Mouse (Mus musculus) intestine, embryonic 15.5 days (tissue): ENCODE measurements around the gene Sgms1. TPM values are rescaled to one million over a fixed set of nuclear protein-coding genes. Genes with fewer than 3 reads are reported as not detected.

ENCODE experiments used
- ATAC-seq: fragments of 200-750 bp; cut with Nextera tagmentation; 2 replicates; pipeline ENCODE4 v1.8.0; 2017; ENCODE audit warnings: moderate TSS enrichment, moderate library complexity
- H3K27ac ChIP-seq: fragments of 300-500 bp; sonication (generic); 2 replicates; pipeline ENCODE4 v1.5.1; 2015; ENCODE audit warnings: mild to moderate bottlenecking, inconsistent platforms
- H3K27me3 ChIP-seq: fragments of 300-500 bp; sonication (generic); replicated peaks from 2 replicates; pipeline ENCODE4 v1.6.1; 2015; ENCODE audit warnings: inconsistent platforms
- H3K36me3 ChIP-seq: fragments of 300-500 bp; sonication (generic); 2 replicates; pipeline ENCODE4 v1.6.1; 2015; ENCODE audit warnings: inconsistent platforms
- H3K4me1 ChIP-seq: fragments of 300-500 bp; sonication (generic); replicated peaks from 2 replicates; pipeline ENCODE4 v1.6.1; 2015; ENCODE audit warnings: inconsistent platforms
- H3K4me2 ChIP-seq: fragments of 300-500 bp; sonication (generic); replicated peaks from 2 replicates; pipeline ENCODE4 v1.6.1; 2015; ENCODE audit warnings: mild to moderate bottlenecking, inconsistent platforms
- H3K4me3 ChIP-seq: fragments of 300-500 bp; sonication (generic); replicated peaks from 2 replicates; pipeline ENCODE4 v1.5.1; 2015; ENCODE audit warnings: inconsistent platforms
- H3K9ac ChIP-seq: fragments of 300-500 bp; sonication (generic); 2 replicates; pipeline ENCODE4 v1.6.1; 2015; ENCODE audit warnings: inconsistent platforms
- H3K9me3 ChIP-seq: fragments of 300-500 bp; sonication (generic); 2 replicates; pipeline ENCODE4 v1.6.1; 2016; ENCODE audit warnings: inconsistent platforms
- WGBS: fragments of 180-500 bp; shearing (Covaris S2); methylation state at CpG from one replicate; pipeline ENCODE4 v1.1.7; 2015; 5-methylcytosine and 5-hydroxymethylcytosine counted together
- polyA plus RNA-seq: library from polyadenylated mRNA; unstranded; fragments of >200 nt; fragmentation: Nextera tagmentation; extraction: Ambion mirVana; gene quantifications from 2 replicates; pipeline ENCODE4 v1.2.1, GENCODE M21; 2015

Gene Sgms1
- polyA plus RNA-seq, 1 experiment from 2014 or later, result 35.3 TPM

- no peaks in the 10 kb centered on the region for H3K36me3 ChIP-seq
- H3K27ac ChIP-seq, result 0 out of 2 replicates have a peak overlapping the region, but pooled peaks have one; percentile 19
- H3K9me3 ChIP-seq, result no peaks in the 10 kb centered on the region
- no peak overlapping the region for H3K9ac ChIP-seq
- 66% methylated on average over 14 of the region's 14 CpGs for WGBS
- H3K4me3 ChIP-seq, result no peak overlapping the region
- no peaks in the 10 kb centered on the region for H3K27me3 ChIP-seq
- H3K4me2 ChIP-seq, result no peak overlapping the region
- H3K4me1 ChIP-seq, result peaks cover 8% of the 10 kb centered on the region
- ATAC-seq, result peak; percentile 56
Observed at GRCm38 (mm10) chr19:32180756-32181674, 208.5 kb downstream of the Sgms1 start.

DNA sequence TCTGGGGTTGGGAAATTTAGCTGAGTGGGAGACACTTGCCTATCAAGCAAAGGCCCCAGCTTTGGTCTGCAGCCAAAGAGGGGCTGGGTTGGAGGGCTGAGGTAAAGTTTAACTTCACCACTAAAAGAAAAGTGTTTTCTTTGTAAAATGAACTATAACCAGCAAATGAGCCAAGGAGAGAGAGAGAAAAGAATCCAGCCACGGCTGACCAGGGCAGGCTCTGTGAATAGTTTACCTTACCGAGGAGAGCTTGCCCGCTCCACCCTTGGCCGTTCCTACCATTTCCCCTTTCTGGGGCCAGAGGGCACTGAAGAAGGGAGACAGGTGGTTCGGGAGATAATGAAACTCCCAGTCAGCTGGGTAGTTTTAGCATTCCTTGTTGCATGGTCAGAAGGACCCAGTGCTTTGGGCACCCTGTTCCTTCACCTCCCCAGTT lies 209.5 kb downstream of the Sgms1 start:
- ATAC-seq, result peak; percentile 81
- 21% methylated on average over 5 of the region's 5 CpGs for WGBS
- no peaks in the 10 kb centered on the region for H3K9me3 ChIP-seq

DNA sequence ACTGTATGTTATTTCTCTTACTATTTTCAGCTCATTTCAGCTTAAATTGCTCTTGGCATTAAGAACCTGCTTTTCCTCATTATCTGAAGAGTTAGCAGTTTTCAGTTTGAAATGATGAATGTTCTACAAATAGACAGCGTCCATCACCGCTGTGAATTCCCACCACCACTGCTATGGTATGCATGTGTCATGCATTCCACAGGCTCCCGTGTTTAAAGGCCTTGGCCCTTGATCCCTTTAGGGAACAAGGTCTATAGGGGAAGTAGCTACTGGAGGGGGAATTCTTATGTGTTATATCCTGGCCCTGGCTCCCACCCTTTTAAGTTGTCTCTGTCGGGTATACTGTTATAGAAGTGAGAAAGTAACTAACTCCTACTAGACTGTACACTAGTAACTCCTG lies 210.0 kb downstream of the Sgms1 start:
- peaks cover 8% of the 10 kb centered on the region for H3K4me1 ChIP-seq

More for the DNA sequence above, 209.5 kb downstream of the Sgms1 start:
- Histone ChIP-seq H3K9ac (no peak overlapping the region), H3K4me2 (0 out of 2 replicates have a peak overlapping the region, but pooled peaks have one; percentile 12), H3K36me3 (no peaks in the 10 kb centered on the region), H3K27ac (peak overlapping the region; percentile 64), H3K4me1 (peaks cover 8% of the 10 kb centered on the region), H3K27me3 (no peaks in the 10 kb centered on the region), H3K4me3 (no peak overlapping the region)

GRCm38 (mm10) chr19:32178161-32178560 lies 211.4 kb downstream of the Sgms1 start:
- 94% methylated on average over 2 of the region's 2 CpGs for WGBS
- ATAC-seq, result no peak
- Histone ChIP-seq H3K4me1 (peaks cover 8% of the 10 kb centered on the region), H3K4me3 (no peak overlapping the region), H3K9ac (no peak overlapping the region), H3K36me3 (no peaks in the 10 kb centered on the region), H3K9me3 (no peaks in the 10 kb centered on the region), H3K27ac (no peak overlapping the region), H3K4me2 (no peak overlapping the region), H3K27me3 (no peaks in the 10 kb centered on the region)

More for the DNA sequence above, 210.0 kb downstream of the Sgms1 start:
- no peaks in the 10 kb centered on the region for H3K9me3 ChIP-seq
- no peak overlapping the region for H3K4me3 ChIP-seq
- no peaks in the 10 kb centered on the region for H3K27me3 ChIP-seq
- no peak overlapping the region for H3K9ac ChIP-seq
- H3K36me3 ChIP-seq, result no peaks in the 10 kb centered on the region
- 37% methylated on average over 4 of the region's 4 CpGs for WGBS
- H3K4me2 ChIP-seq, result no peak overlapping the region
- H3K27ac ChIP-seq, result peak overlapping the region; percentile 64; the same call in 1 of the 2 replicates
- ATAC-seq, result peak; percentile 58

- H3K27me3 ChIP-seq, result no peaks in the 10 kb centered on the region
Observed at GRCm38 (mm10) chr19:32176458-32176857, 213.1 kb downstream of the Sgms1 start.

DNA sequence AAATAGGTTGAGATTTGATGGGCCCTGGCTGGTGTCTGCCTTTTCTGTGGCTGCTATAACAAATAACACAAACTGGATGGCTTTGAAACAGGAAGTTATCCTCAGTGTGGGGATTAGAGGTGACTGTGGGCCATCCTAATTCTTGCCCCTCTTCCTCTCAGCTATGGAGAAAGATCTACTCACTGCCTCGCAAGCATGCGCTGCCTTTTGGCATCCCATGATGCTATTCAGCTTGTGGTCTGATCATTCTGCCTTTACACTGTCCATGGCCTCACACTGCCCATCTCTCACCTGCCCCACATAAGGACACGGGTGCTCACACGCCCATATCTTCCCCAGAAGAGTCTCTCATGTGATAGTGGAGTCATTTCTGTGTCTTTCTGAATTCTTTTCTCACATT lies 213.5 kb downstream of the Sgms1 start:
- no peak overlapping the region for H3K4me2 ChIP-seq
- H3K36me3 ChIP-seq, result no peaks in the 10 kb centered on the region
- H3K9ac ChIP-seq, result no peak overlapping the region
- no peaks in the 10 kb centered on the region for H3K27me3 ChIP-seq
- WGBS, result 90% methylated on average over 4 of the region's 4 CpGs
- H3K4me1 ChIP-seq, result peaks cover 6% of the 10 kb centered on the region
- no peak overlapping the region for H3K4me3 ChIP-seq
- no peaks in the 10 kb centered on the region for H3K9me3 ChIP-seq
- ATAC-seq, result no peak
- H3K27ac ChIP-seq, result no peak overlapping the region

More at GRCm38 (mm10) chr19:32176458-32176857, 213.1 kb downstream of the Sgms1 start:
- Histone ChIP-seq H3K27ac (no peak overlapping the region), H3K4me2 (no peak overlapping the region), H3K36me3 (no peaks in the 10 kb centered on the region), H3K4me1 (peaks cover 6% of the 10 kb centered on the region), H3K4me3 (no peak overlapping the region), H3K9ac (no peak overlapping the region), H3K9me3 (no peaks in the 10 kb centered on the region)
- 75% methylated on average over 9 of the region's 9 CpGs for WGBS
- no peak for ATAC-seq

DNA sequence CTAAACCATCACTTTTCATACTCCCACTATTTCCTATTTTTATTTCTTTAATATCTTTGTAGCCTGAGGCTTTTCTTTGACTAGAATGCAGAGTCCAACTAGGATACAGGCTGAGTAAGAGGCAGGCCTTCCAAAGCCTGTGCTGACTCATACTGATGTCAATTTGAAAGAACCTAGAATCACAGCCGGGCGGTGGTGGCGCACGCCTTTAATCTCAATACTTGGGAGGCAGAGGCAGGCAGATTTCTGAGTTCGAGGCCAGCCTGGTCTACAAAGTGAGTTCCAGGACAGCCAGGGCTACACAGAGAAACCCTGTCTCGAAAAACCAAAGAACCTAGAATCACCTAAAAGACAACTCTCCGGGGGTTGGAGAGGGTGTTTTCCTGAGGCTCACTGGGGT lies 214.5 kb downstream of the Sgms1 start:
- H3K27ac ChIP-seq, result no peak overlapping the region
- no peaks in the 10 kb centered on the region for H3K36me3 ChIP-seq
- ATAC-seq, result no peak
- no peaks in the 10 kb centered on the region for H3K9me3 ChIP-seq
- H3K4me1 ChIP-seq, result peaks cover 3% of the 10 kb centered on the region
- no peak overlapping the region for H3K4me2 ChIP-seq
- no peak overlapping the region for H3K9ac ChIP-seq
- H3K4me3 ChIP-seq, result no peak overlapping the region
- no peaks in the 10 kb centered on the region for H3K27me3 ChIP-seq
- WGBS, result 95% methylated on average over 7 of the region's 7 CpGs

DNA sequence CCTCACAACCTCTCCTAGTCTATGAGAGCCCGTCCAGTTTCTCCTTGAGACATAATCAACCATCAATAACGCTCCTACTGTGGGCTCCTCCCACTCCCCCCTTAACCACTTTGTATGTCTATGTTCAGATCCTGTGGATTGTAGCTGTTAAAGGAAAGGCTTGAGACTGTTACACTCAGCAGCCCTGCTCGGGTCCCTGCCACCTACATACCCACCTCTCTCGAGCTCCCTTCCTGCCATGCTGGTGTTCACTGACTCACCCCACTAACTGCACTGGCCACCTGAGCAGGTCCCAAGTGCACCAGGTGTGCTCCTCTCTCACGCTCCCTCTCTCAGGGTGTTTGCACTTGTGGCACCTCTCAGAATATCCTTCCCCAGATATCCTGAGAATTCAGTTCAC lies 215.0 kb downstream of the Sgms1 start:
- H3K27me3 ChIP-seq, result no peaks in the 10 kb centered on the region
- 83% methylated on average over 5 of the region's 5 CpGs for WGBS
- H3K27ac ChIP-seq, result no peak overlapping the region
- ATAC-seq, result no peak
- H3K9me3 ChIP-seq, result no peaks in the 10 kb centered on the region
- no peak overlapping the region for H3K4me3 ChIP-seq
- no peak overlapping the region for H3K4me2 ChIP-seq
- H3K4me1 ChIP-seq, result no peaks in the 10 kb centered on the region
- H3K9ac ChIP-seq, result no peak overlapping the region
- H3K36me3 ChIP-seq, result no peaks in the 10 kb centered on the region

DNA sequence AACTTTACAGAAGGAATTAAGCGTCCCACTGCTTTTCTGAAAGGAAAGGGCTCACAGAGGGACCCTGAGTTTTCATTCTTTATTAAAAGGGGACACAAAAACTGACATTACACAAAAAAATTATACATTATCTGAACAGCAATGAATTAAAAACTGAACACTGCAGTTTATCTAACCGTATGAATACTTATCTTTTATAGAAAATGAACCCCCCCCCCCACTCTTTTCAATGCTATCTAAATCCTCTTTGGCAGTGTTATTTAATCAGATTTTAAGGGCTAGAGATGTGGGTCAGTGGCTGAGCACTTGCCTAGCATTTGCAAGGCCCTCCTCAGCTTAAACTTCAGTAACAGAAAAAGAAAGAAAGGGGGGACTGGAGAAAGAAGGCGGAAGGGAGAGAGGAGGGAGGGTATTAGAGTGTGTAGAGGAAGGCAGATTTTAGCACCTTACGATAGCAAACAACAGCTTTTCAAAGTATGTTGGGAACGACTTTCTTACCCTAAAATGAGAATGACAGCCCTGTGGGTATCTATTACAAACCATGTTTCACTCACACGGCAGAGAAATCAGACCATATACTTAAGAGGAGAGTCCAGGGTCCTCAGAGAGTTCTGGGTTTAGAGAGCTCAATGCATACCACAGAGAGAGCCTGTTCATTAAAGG lies 215.9 kb downstream of the Sgms1 start:
- Histone ChIP-seq H3K4me2 (no peak overlapping the region), H3K9me3 (no peaks in the 10 kb centered on the region), H3K4me1 (no peaks in the 10 kb centered on the region), H3K27me3 (no peaks in the 10 kb centered on the region), H3K36me3 (no peaks in the 10 kb centered on the region), H3K9ac (no peak overlapping the region), H3K27ac (no peak overlapping the region), H3K4me3 (no peak overlapping the region)
- 82% methylated on average over 6 of the region's 6 CpGs for WGBS
- ATAC-seq, result no peak

GRCm38 (mm10) chr19:32172511-32172981 lies 217.0 kb downstream of the Sgms1 start:
- Histone ChIP-seq H3K4me3 (no peak overlapping the region), H3K27ac (no peak overlapping the region), H3K9me3 (no peaks in the 10 kb centered on the region), H3K36me3 (no peaks in the 10 kb centered on the region), H3K9ac (no peak overlapping the region), H3K27me3 (no peaks in the 10 kb centered on the region), H3K4me1 (no peaks in the 10 kb centered on the region), H3K4me2 (no peak overlapping the region)
- WGBS, result 82% methylated on average over 5 of the region's 5 CpGs
- peak; percentile 74 for ATAC-seq

DNA sequence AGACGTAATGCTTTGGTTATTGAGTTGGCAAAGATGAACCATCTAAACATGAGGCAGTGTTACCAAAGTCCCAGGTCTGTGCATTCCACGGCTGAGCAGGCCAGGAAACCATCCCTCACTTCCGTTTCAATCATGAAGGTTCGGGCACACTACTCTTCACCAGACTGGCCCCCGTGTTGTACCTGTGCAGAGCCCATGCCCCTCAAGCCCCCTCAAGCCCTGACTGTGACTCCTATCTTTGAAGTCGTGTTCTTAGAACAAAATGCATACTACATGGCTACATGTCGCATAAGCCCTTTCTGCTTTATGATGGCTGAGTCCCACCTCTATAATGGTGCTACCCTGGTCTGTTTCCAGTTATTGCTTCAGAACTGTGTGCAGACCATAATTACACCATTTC lies 217.5 kb downstream of the Sgms1 start:
- no peak for ATAC-seq
- H3K36me3 ChIP-seq, result no peaks in the 10 kb centered on the region
- 87% methylated on average over 7 of the region's 7 CpGs for WGBS

More for the DNA sequence above, 217.5 kb downstream of the Sgms1 start:
- H3K4me3 ChIP-seq, result no peak overlapping the region
- H3K4me1 ChIP-seq, result no peaks in the 10 kb centered on the region
- no peaks in the 10 kb centered on the region for H3K27me3 ChIP-seq
- H3K4me2 ChIP-seq, result no peak overlapping the region
- no peak overlapping the region for H3K9ac ChIP-seq
- H3K27ac ChIP-seq, result no peak overlapping the region
- H3K9me3 ChIP-seq, result no peaks in the 10 kb centered on the region
